Mouse (Mus musculus) layer of hippocampus, adult 9-11 months (tissue): Measurements from ENCODE around the gene Mknk2.

ENCODE experiments used
- DNase-seq: peaks from one replicate; pipeline ENCODE4 v3.0.0; 2022

The Mknk2 gene

GRCm38 (mm10) chr10:80677942-80678436 lies at the start of gene Mknk2:
Mknk2 (minus strand) TSS chr10:80678112.
- DNase-seq = peak; percentile 94

- no peak for DNase-seq
Measured at GRCm38 (mm10) chr10:80717281-80717680, 39.4 kb upstream of the Mknk2 start.

- no peak for DNase-seq
Measured at GRCm38 (mm10) chr10:80710834-80711233, 32.9 kb upstream of the Mknk2 start.

- no peak for DNase-seq
Measured at GRCm38 (mm10) chr10:80705479-80705878, 27.6 kb upstream of the Mknk2 start.

- DNase-seq = no peak
Measured at GRCm38 (mm10) chr10:80705033-80705432, 27.1 kb upstream of the Mknk2 start.

- DNase-seq = no peak
Measured at GRCm38 (mm10) chr10:80704418-80704817, 26.5 kb upstream of the Mknk2 start.

GRCm38 (mm10) chr10:80703643-80704042 lies 25.7 kb upstream of the Mknk2 start:
- DNase-seq = no peak

GRCm38 (mm10) chr10:80702536-80703390 lies 24.9 kb upstream of the Mknk2 start:
- DNase-seq = peak; percentile 98

GRCm38 (mm10) chr10:80701721-80702535 lies 24.0 kb upstream of the Mknk2 start, which contains the start of the genes Mob3a and Izumo4:
Mob3a (minus strand) TSS chr10:80701977.
Izumo4 (plus strand) TSS chr10:80702184.
- DNase-seq = peak; percentile 100

GRCm38 (mm10) chr10:80700732-80701131 lies 22.8 kb upstream of the Mknk2 start:
- no peak for DNase-seq

- no peak for DNase-seq
Measured at GRCm38 (mm10) chr10:80700038-80700504, 22.2 kb upstream of the Mknk2 start.

- DNase-seq = no peak
Measured at GRCm38 (mm10) chr10:80698605-80699004, 20.7 kb upstream of the Mknk2 start.

- no peak for DNase-seq
Measured at GRCm38 (mm10) chr10:80697812-80698211, 19.9 kb upstream of the Mknk2 start.

GRCm38 (mm10) chr10:80697393-80697787 lies 19.5 kb upstream of the Mknk2 start:
- DNase-seq = no peak

GRCm38 (mm10) chr10:80696502-80697392 lies 18.8 kb upstream of the Mknk2 start:
- no peak for DNase-seq

- no peak for DNase-seq
Measured at GRCm38 (mm10) chr10:80695801-80696501, 18.0 kb upstream of the Mknk2 start.

- peak; percentile 83 for DNase-seq
Measured at GRCm38 (mm10) chr10:80695186-80695585, 17.3 kb upstream of the Mknk2 start.

GRCm38 (mm10) chr10:80694159-80694938 lies 16.4 kb upstream of the Mknk2 start:
- no peak for DNase-seq

GRCm38 (mm10) chr10:80693401-80694045 lies 15.6 kb upstream of the Mknk2 start:
- DNase-seq = no peak
